Mouse (Mus musculus) erythroid progenitor cell, adult 5-6 weeks (primary cell): ENCODE data around the gene Vmn1r227. TPM values are rescaled to one million over a fixed set of nuclear protein-coding genes. Genes with fewer than 3 reads are reported as not detected.

ENCODE experiments used
- ATAC-seq: replicated peaks from 2 replicates; pipeline ENCODE4 v1.8.0; 2016; ENCODE audit warnings: moderate number of reproducible peaks, mild to moderate bottlenecking, moderate TSS enrichment, inconsistent platforms; ENCODE audit not compliant: poor library complexity, low FRiP score, severe bottlenecking
- total RNA-seq, 2 experiments: library from RNA; stranded (forward) in 1 of 2; stranded (reverse) in 1 of 2; fragments of 150-400 nt in 1 of 2; fragments of 186-747, 209-891 nt in 1 of 2; gene quantifications; 2 replicates each; pipeline versions ENCODE4 v1.2.3 to v1.2.4; 2015 to 2017; ENCODE audit warnings: low replicate concordance in 2 of 2

Gene Vmn1r227
- not detected in 2 replicates for total RNA-seq (2015; ENCODE audit: low replicate concordance)
- total RNA-seq (2017; ENCODE audit: low replicate concordance): not detected in 2 replicates

- ATAC-seq: no peak
Measured at GRCm38 (mm10) chr17:20729543-20729942, at the start of gene Vmn1r227. Gene Vmn1r227, plus strand, starts transcription at chr17:20729843.

GRCm38 (mm10) chr17:20682543-20682942 lies 47.1 kb upstream of the Vmn1r227 start, which contains the start of gene Vmn1r226:
Gene Vmn1r226, plus strand, starts transcription at chr17:20682843.
- ATAC-seq: no peak

GRCm38 (mm10) chr17:20786057-20786456 lies 56.4 kb downstream of the Vmn1r227 start, which contains the start of gene Vmn1r228:
Gene Vmn1r228, minus strand, starts transcription at chr17:20786157.
- ATAC-seq: no peak

Other genes starting within 250 kb of the Vmn1r227 start
- not detected in 2 replicates for gene Vmn2r108, start 248.5 kb upstream of the Vmn1r227 start, total RNA-seq (2015; ENCODE audit: low replicate concordance)
- not detected in 2 replicates for gene Vmn2r108, start 248.5 kb upstream of the Vmn1r227 start, total RNA-seq (2017; ENCODE audit: low replicate concordance)
- gene Vmn1r225, start 231.7 kb upstream of the Vmn1r227 start, total RNA-seq (2015; ENCODE audit: low replicate concordance): not detected in 2 replicates
- gene Vmn1r225, start 231.7 kb upstream of the Vmn1r227 start, total RNA-seq (2017; ENCODE audit: low replicate concordance): not detected in 2 replicates
- gene Vmn2r109, start 165.1 kb upstream of the Vmn1r227 start, total RNA-seq (2015; ENCODE audit: low replicate concordance): not detected in 2 replicates
- not detected in 2 replicates for gene Vmn2r109, start 165.1 kb upstream of the Vmn1r227 start, total RNA-seq (2017; ENCODE audit: low replicate concordance)
- gene Vmn2r110, start 133.4 kb upstream of the Vmn1r227 start, total RNA-seq (2015; ENCODE audit: low replicate concordance): not detected in 2 replicates
- not detected in 2 replicates for gene Vmn2r110, start 133.4 kb upstream of the Vmn1r227 start, total RNA-seq (2017; ENCODE audit: low replicate concordance)
- gene Fpr-rs3, start 105.0 kb upstream of the Vmn1r227 start, total RNA-seq (2015; ENCODE audit: low replicate concordance): not detected in 2 replicates
- gene Fpr-rs3, start 105.0 kb upstream of the Vmn1r227 start, total RNA-seq (2017; ENCODE audit: low replicate concordance): not detected in 2 replicates
- not detected in 2 replicates for gene Vmn1r226, start 47.0 kb upstream of the Vmn1r227 start, total RNA-seq (2015; ENCODE audit: low replicate concordance)
- gene Vmn1r226, start 47.0 kb upstream of the Vmn1r227 start, total RNA-seq (2017; ENCODE audit: low replicate concordance): not detected in 2 replicates
- not detected in 2 replicates for gene Vmn1r228, start 56.3 kb downstream of the Vmn1r227 start, total RNA-seq (2015; ENCODE audit: low replicate concordance)
- not detected in 2 replicates for gene Vmn1r228, start 56.3 kb downstream of the Vmn1r227 start, total RNA-seq (2017; ENCODE audit: low replicate concordance)
- not detected in 2 replicates for gene Vmn1r229, start 81.7 kb downstream of the Vmn1r227 start, total RNA-seq (2015; ENCODE audit: low replicate concordance)
- not detected in 2 replicates for gene Vmn1r229, start 81.7 kb downstream of the Vmn1r227 start, total RNA-seq (2017; ENCODE audit: low replicate concordance)
- gene Vmn1r230, start 110.6 kb downstream of the Vmn1r227 start, total RNA-seq (2015; ENCODE audit: low replicate concordance): not detected in 2 replicates
- gene Vmn1r230, start 110.6 kb downstream of the Vmn1r227 start, total RNA-seq (2017; ENCODE audit: low replicate concordance): not detected in 2 replicates
- gene Vmn1r231, start 175.2 kb downstream of the Vmn1r227 start, total RNA-seq (2015; ENCODE audit: low replicate concordance): not detected in 2 replicates
- not detected in 2 replicates for gene Vmn1r231, start 175.2 kb downstream of the Vmn1r227 start, total RNA-seq (2017; ENCODE audit: low replicate concordance)
- gene Vmn1r232, start 189.9 kb downstream of the Vmn1r227 start, total RNA-seq (2015; ENCODE audit: low replicate concordance): not detected in 2 replicates
- not detected in 2 replicates for gene Vmn1r232, start 189.9 kb downstream of the Vmn1r227 start, total RNA-seq (2017; ENCODE audit: low replicate concordance)
- gene Ppp2r1a, start 215.5 kb downstream of the Vmn1r227 start, total RNA-seq (2015; ENCODE audit: low replicate concordance): 76.4 and 97.3 TPM in 2 replicates
- gene Ppp2r1a, start 215.5 kb downstream of the Vmn1r227 start, total RNA-seq (2017; ENCODE audit: low replicate concordance): 29.4 and 76.2 TPM in 2 replicates